Mouse (Mus musculus): ENCODE measurements at regions not wholly inside any gene's neighbourhood (a gene's known extent, or its start where the extent isn't known, plus 50 kb on each side); places are given as distances from the start of the nearest gene placed in this dataset.

GRCm38 (mm10) chr5:118365651-118366050 lies 120.6 kb downstream of the 2410131K14Rik start:
- no peaks in the 10 kb centered on the region for H3K36me3 ChIP-seq
- H3K27me3 ChIP-seq, result 0 out of 2 replicates have a peak, but pooled peaks cover 22% of the 10 kb centered on the region
- H3K4me2 ChIP-seq (replicated peaks), result no peak overlapping the region
- no peak for ATAC-seq (ENCODE audit: low FRiP score, low read depth)
- no peak overlapping the region for H3K9ac ChIP-seq (replicated peaks)
- 30% methylated on average over 5 of the region's 5 CpGs for WGBS
- H3K9me3 ChIP-seq, result no peaks in the 10 kb centered on the region
- H3K4me1 ChIP-seq, result no peaks in the 10 kb centered on the region
- H3K4me3 ChIP-seq, result no peak overlapping the region
- no peak overlapping the region for H3K27ac ChIP-seq (replicated peaks)

GRCm38 (mm10) chr5:118367047-118367446 lies 122.0 kb downstream of the 2410131K14Rik start:
- Histone ChIP-seq H3K9ac (replicated peaks) (no peak overlapping the region), H3K4me3 (no peak overlapping the region), H3K27me3 (peaks cover 19% of the 10 kb centered on the region), H3K9me3 (no peaks in the 10 kb centered on the region), H3K4me1 (no peaks in the 10 kb centered on the region), H3K36me3 (no peaks in the 10 kb centered on the region), H3K4me2 (replicated peaks) (no peak overlapping the region), H3K27ac (replicated peaks) (no peak overlapping the region)
- ATAC-seq (ENCODE audit: low FRiP score, low read depth), result no peak
- WGBS, result 92% methylated on average over 11 of the region's 11 CpGs

GRCm38 (mm10) chr5:118373581-118373981 lies 128.6 kb downstream of the 2410131K14Rik start:
- peaks cover 13% of the 10 kb centered on the region for H3K4me1 ChIP-seq
- H3K27me3 ChIP-seq, result peaks cover 56% of the 10 kb centered on the region
- H3K4me2 ChIP-seq (replicated peaks), result peak overlapping the region; percentile 32
- H3K9me3 ChIP-seq, result no peaks in the 10 kb centered on the region
- WGBS, result 3% methylated on average over 13 of the region's 13 CpGs
- no peak; the same call in 1 of the 2 replicates for ATAC-seq (ENCODE audit: low FRiP score, low read depth)
- no peaks in the 10 kb centered on the region for H3K36me3 ChIP-seq
- no peak overlapping the region for H3K4me3 ChIP-seq
- no peak overlapping the region for H3K27ac ChIP-seq (replicated peaks)
- H3K9ac ChIP-seq (replicated peaks), result no peak overlapping the region

GRCm38 (mm10) chr5:118374968-118375367 lies 129.9 kb downstream of the 2410131K14Rik start:
- Histone ChIP-seq H3K9ac (replicated peaks) (no peak overlapping the region), H3K27ac (replicated peaks) (no peak overlapping the region), H3K9me3 (no peaks in the 10 kb centered on the region), H3K4me3 (no peak overlapping the region), H3K4me1 (peaks cover 24% of the 10 kb centered on the region), H3K36me3 (no peaks in the 10 kb centered on the region), H3K27me3 (peaks cover 70% of the 10 kb centered on the region), H3K4me2 (replicated peaks) (no peak overlapping the region)
- no peak for ATAC-seq (ENCODE audit: low FRiP score, low read depth)
- 63% methylated on average over 2 of the region's 2 CpGs for WGBS

- Histone ChIP-seq H3K4me1 (peaks cover 33% of the 10 kb centered on the region), H3K27ac (replicated peaks) (no peak overlapping the region), H3K27me3 (peaks cover 74% of the 10 kb centered on the region), H3K9ac (replicated peaks) (no peak overlapping the region), H3K4me2 (replicated peaks) (no peak overlapping the region), H3K36me3 (no peaks in the 10 kb centered on the region), H3K4me3 (no peak overlapping the region), H3K9me3 (no peaks in the 10 kb centered on the region)
- WGBS, result 74% methylated on average over 5 of the region's 5 CpGs
- no peak for ATAC-seq (ENCODE audit: low FRiP score, low read depth)
Observed at GRCm38 (mm10) chr5:118375916-118376315, 130.9 kb downstream of the 2410131K14Rik start.

GRCm38 (mm10) chr5:118376478-118376877 lies 131.5 kb downstream of the 2410131K14Rik start:
- Histone ChIP-seq H3K4me3 (no peak overlapping the region), H3K27ac (replicated peaks) (no peak overlapping the region), H3K9me3 (no peaks in the 10 kb centered on the region), H3K4me2 (replicated peaks) (no peak overlapping the region), H3K9ac (replicated peaks) (no peak overlapping the region; the same call in 1 of the 2 replicates), H3K27me3 (peaks cover 72% of the 10 kb centered on the region), H3K36me3 (no peaks in the 10 kb centered on the region), H3K4me1 (peaks cover 37% of the 10 kb centered on the region)
- 62% methylated on average over 5 of the region's 5 CpGs for WGBS
- ATAC-seq (ENCODE audit: low FRiP score, low read depth), result no peak

GRCm38 (mm10) chr5:118377402-118377848 lies 132.4 kb downstream of the 2410131K14Rik start:
- Histone ChIP-seq H3K9me3 (no peaks in the 10 kb centered on the region), H3K27ac (replicated peaks) (no peak overlapping the region), H3K4me3 (no peak overlapping the region), H3K4me1 (peaks cover 40% of the 10 kb centered on the region), H3K4me2 (replicated peaks) (no peak overlapping the region), H3K9ac (replicated peaks) (no peak overlapping the region), H3K36me3 (no peaks in the 10 kb centered on the region), H3K27me3 (peaks cover 70% of the 10 kb centered on the region)
- 50% methylated on average over 8 of the region's 8 CpGs for WGBS
- no peak for ATAC-seq (ENCODE audit: low FRiP score, low read depth)

GRCm38 (mm10) chr5:118379245-118380051 lies 134.4 kb downstream of the 2410131K14Rik start:
- H3K9ac ChIP-seq (replicated peaks), result no peak overlapping the region
- no peak overlapping the region for H3K4me3 ChIP-seq
- no peak for ATAC-seq (ENCODE audit: low FRiP score, low read depth)
- no peaks in the 10 kb centered on the region for H3K9me3 ChIP-seq
- peaks cover 64% of the 10 kb centered on the region for H3K27me3 ChIP-seq
- H3K36me3 ChIP-seq, result no peaks in the 10 kb centered on the region
- H3K27ac ChIP-seq (replicated peaks), result no peak overlapping the region
- peaks cover 27% of the 10 kb centered on the region for H3K4me1 ChIP-seq
- no peak overlapping the region for H3K4me2 ChIP-seq (replicated peaks)
- 39% methylated on average over 24 of the region's 24 CpGs for WGBS

- 0 out of 2 replicates have a peak overlapping the region, but pooled peaks have one; percentile 7 for H3K9ac ChIP-seq (replicated peaks)
- no peaks in the 10 kb centered on the region for H3K36me3 ChIP-seq
- ATAC-seq (ENCODE audit: low FRiP score, low read depth), result no peak
- peaks cover 63% of the 10 kb centered on the region for H3K27me3 ChIP-seq
- H3K4me2 ChIP-seq (replicated peaks), result peak overlapping the region; percentile 75
- H3K27ac ChIP-seq (replicated peaks), result peak overlapping the region; percentile 47
- H3K4me3 ChIP-seq, result peak overlapping the region; percentile 46; the same call in 1 of the 2 replicates
- H3K4me1 ChIP-seq, result peaks cover 27% of the 10 kb centered on the region
- no peaks in the 10 kb centered on the region for H3K9me3 ChIP-seq
- WGBS, result 31% methylated on average over 5 of the region's 5 CpGs
Observed at GRCm38 (mm10) chr5:118380052-118380421, 135.0 kb downstream of the 2410131K14Rik start.

GRCm38 (mm10) chr5:118380422-118381293 lies 135.6 kb downstream of the 2410131K14Rik start:
- Histone ChIP-seq H3K4me3 (peak overlapping the region; percentile 46), H3K27ac (replicated peaks) (peak overlapping the region; percentile 47), H3K9ac (replicated peaks) (peak overlapping the region; percentile 35; the same call in 1 of the 2 replicates), H3K27me3 (peaks cover 57% of the 10 kb centered on the region), H3K4me2 (replicated peaks) (peak overlapping the region; percentile 75), H3K36me3 (no peaks in the 10 kb centered on the region), H3K4me1 (peaks cover 27% of the 10 kb centered on the region), H3K9me3 (no peaks in the 10 kb centered on the region)
- WGBS, result under 1% methylated on average over 33 of the region's 45 CpGs
- peak; percentile 55 for ATAC-seq (ENCODE audit: low FRiP score, low read depth)

GRCm38 (mm10) chr5:118381294-118381675 lies 136.3 kb downstream of the 2410131K14Rik start:
- WGBS, result 2% methylated on average over 12 of the region's 12 CpGs
- peak; percentile 78 for ATAC-seq (ENCODE audit: low FRiP score, low read depth)
- peaks cover 27% of the 10 kb centered on the region for H3K4me1 ChIP-seq
- H3K36me3 ChIP-seq, result no peaks in the 10 kb centered on the region
- H3K27me3 ChIP-seq, result peaks cover 50% of the 10 kb centered on the region
- H3K4me3 ChIP-seq, result peak overlapping the region; percentile 46
- peak overlapping the region; percentile 35; the same call in 1 of the 2 replicates for H3K9ac ChIP-seq (replicated peaks)
- peak overlapping the region; percentile 47; the same call in 1 of the 2 replicates for H3K27ac ChIP-seq (replicated peaks)
- no peaks in the 10 kb centered on the region for H3K9me3 ChIP-seq
- peak overlapping the region; percentile 75 for H3K4me2 ChIP-seq (replicated peaks)

- Histone ChIP-seq H3K9me3 (peaks cover 13% of the 10 kb centered on the region), H3K27ac (replicated peaks) (no peak overlapping the region), H3K4me2 (replicated peaks) (no peak overlapping the region), H3K27me3 (peaks cover 22% of the 10 kb centered on the region; the same call in 1 of the 2 replicates), H3K36me3 (no peaks in the 10 kb centered on the region), H3K9ac (replicated peaks) (no peak overlapping the region), H3K4me1 (peaks cover 7% of the 10 kb centered on the region), H3K4me3 (no peak overlapping the region)
- WGBS, result 83% methylated on average over 4 of the region's 4 CpGs
- no peak for ATAC-seq (ENCODE audit: low FRiP score, low read depth)
Observed at GRCm38 (mm10) chr5:118386126-118386525, 141.1 kb downstream of the 2410131K14Rik start.
